Mouse (Mus musculus): ENCODE data around the gene Kpna6. TPM values are rescaled to one million over a fixed set of nuclear protein-coding genes. Genes with fewer than 3 reads are reported as not detected.

The Kpna6 gene
- polyA plus RNA-seq, 1 experiment from 2014 or later = 15.3 TPM

GRCm38 (mm10) chr4:129640638-129641467 is 31.7 kb downstream of the Kpna6 start, which contains the start of gene Txlna:
Txlna (minus strand) TSS chr4:129641065.
- ATAC-seq (ENCODE audit: insufficient number of reproducible peaks, low FRiP score, low TSS enrichment, low read depth) = peak; percentile 93
- Histone ChIP-seq H3K4me2 (peak within 1 kb of the TSS; percentile 79), H3K27ac (peak within 1 kb of the TSS; percentile 98), H3K27me3 (no peaks in the 10 kb centered on the region), H3K36me3 (peaks cover 52% of the 10 kb centered on the region), H3K9ac (peak within 1 kb of the TSS; percentile 67), H3K9me3 (no peaks in the 10 kb centered on the region), H3K4me3 (peak within 1 kb of the TSS; percentile 65), H3K4me1 (peaks cover 30% of the 10 kb centered on the region)
- WGBS = under 1% methylated on average over 60 of the region's 60 CpGs

DNA sequence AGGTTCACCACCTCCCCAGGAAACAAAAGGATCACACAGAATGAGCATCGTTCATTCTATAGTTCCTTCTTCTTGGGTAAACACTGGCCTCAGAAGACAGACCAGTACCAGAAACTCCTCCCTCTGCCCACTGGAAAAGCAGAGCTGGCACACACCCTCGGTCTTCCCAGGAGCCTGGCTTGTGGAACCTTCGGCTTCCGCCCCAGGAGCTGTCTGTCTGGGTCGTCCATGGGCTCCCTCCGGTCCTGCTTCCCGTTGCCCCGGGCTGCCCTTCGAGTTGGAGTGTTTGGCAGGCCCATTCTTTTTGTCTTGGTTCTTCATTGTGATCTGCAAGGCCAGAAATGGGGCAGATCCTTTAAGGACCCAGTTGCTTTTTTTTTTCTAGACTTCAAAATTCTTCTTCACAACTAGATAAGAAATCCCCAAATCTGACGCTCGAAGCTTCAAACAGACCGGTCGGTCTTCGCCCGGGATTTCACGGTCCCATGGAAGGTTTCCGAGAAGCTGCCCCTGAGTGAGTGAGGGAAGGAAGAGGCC is 32.4 kb downstream of the Kpna6 start:
- peak overlapping the region; percentile 65 for H3K4me3 ChIP-seq
- H3K27me3 ChIP-seq = no peaks in the 10 kb centered on the region
- no peaks in the 10 kb centered on the region for H3K9me3 ChIP-seq
- WGBS = 2% methylated on average over 17 of the region's 17 CpGs
- H3K9ac ChIP-seq = peak overlapping the region; percentile 67
- ATAC-seq (ENCODE audit: insufficient number of reproducible peaks, low FRiP score, low TSS enrichment, low read depth) = no peak
- H3K4me1 ChIP-seq = peaks cover 30% of the 10 kb centered on the region
- peak overlapping the region; percentile 98 for H3K27ac ChIP-seq
- peak overlapping the region; percentile 79 for H3K4me2 ChIP-seq
- H3K36me3 ChIP-seq = peaks cover 50% of the 10 kb centered on the region

- no peak for ATAC-seq (ENCODE audit: insufficient number of reproducible peaks, low FRiP score, low TSS enrichment, low read depth)
- Histone ChIP-seq H3K4me2 (peak overlapping the region; percentile 79), H3K27me3 (no peaks in the 10 kb centered on the region), H3K4me3 (peak overlapping the region; percentile 65), H3K4me1 (peaks cover 30% of the 10 kb centered on the region), H3K9ac (peak overlapping the region; percentile 67), H3K27ac (peak overlapping the region; percentile 98), H3K36me3 (peaks cover 50% of the 10 kb centered on the region), H3K9me3 (no peaks in the 10 kb centered on the region)
- 86% methylated on average over 15 of the region's 15 CpGs for WGBS
These were observed 33.3 kb downstream of the Kpna6 start for GRCm38 (mm10) chr4:129639221-129639620.

DNA sequence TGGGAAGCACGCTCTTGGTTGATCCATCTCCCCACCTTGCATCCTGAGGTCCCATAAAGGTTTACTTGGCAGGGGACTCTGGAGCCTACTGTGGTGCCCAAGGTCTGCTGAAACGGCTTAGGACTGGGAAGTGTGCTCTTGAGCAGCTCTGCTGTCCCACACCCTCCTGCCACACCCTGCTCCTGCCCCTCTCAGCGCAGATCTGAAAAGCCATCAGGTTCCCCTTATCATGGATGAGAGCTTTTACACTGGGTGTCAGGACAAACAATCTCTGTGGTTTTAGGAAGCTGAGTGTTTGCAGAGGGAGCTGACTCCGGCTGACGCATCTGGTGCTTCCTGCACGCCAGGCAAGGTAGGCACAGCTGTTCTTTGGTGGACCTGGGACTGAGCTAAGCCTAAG is 38.7 kb downstream of the Kpna6 start:
- no peak overlapping the region for H3K27ac ChIP-seq
- no peak for ATAC-seq (ENCODE audit: insufficient number of reproducible peaks, low FRiP score, low TSS enrichment, low read depth)
- 92% methylated on average over 6 of the region's 6 CpGs for WGBS
- no peaks in the 10 kb centered on the region for H3K9me3 ChIP-seq
- no peaks in the 10 kb centered on the region for H3K27me3 ChIP-seq
- peaks cover 19% of the 10 kb centered on the region for H3K4me1 ChIP-seq
- no peak overlapping the region for H3K4me3 ChIP-seq
- H3K4me2 ChIP-seq = no peak overlapping the region
- H3K9ac ChIP-seq = no peak overlapping the region
- H3K36me3 ChIP-seq = peaks cover 93% of the 10 kb centered on the region

DNA sequence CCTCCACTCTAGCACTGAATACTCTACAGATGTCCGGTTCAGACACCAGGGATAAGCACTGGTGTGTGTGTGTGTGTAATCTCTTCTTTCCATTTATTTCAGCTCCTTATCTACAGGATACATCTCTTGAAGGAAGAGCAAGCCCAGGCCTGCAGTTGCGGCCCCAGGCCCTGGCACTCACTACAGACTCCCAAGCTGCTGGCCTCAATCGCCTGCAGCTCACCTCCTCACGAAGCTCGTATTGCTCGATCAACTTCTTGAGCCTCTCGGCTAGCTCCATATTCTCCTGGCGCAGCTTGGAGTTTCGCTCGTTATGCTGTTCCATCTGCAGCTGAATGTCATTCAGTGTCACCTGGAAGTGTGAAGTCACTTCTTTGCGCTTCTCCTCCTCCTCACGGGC is 40.7 kb downstream of the Kpna6 start:
- H3K36me3 ChIP-seq = peaks cover 95% of the 10 kb centered on the region
- no peak overlapping the region for H3K4me3 ChIP-seq
- H3K27ac ChIP-seq = no peak overlapping the region
- WGBS = 80% methylated on average over 12 of the region's 12 CpGs
- no peaks in the 10 kb centered on the region for H3K27me3 ChIP-seq
- ATAC-seq (ENCODE audit: insufficient number of reproducible peaks, low FRiP score, low TSS enrichment, low read depth) = no peak
- peaks cover 9% of the 10 kb centered on the region; the same call in 1 of the 2 replicates for H3K4me1 ChIP-seq
- no peaks in the 10 kb centered on the region for H3K9me3 ChIP-seq
- H3K4me2 ChIP-seq = no peak overlapping the region
- H3K9ac ChIP-seq = no peak overlapping the region

GRCm38 (mm10) chr4:129630944-129631343 is 41.6 kb downstream of the Kpna6 start:
- no peak for ATAC-seq (ENCODE audit: insufficient number of reproducible peaks, low FRiP score, low TSS enrichment, low read depth)
- Histone ChIP-seq H3K4me3 (no peak overlapping the region), H3K4me1 (peaks cover 9% of the 10 kb centered on the region; the same call in 1 of the 2 replicates), H3K36me3 (peaks cover 95% of the 10 kb centered on the region), H3K27ac (no peak overlapping the region), H3K27me3 (no peaks in the 10 kb centered on the region), H3K9me3 (no peaks in the 10 kb centered on the region), H3K4me2 (no peak overlapping the region), H3K9ac (no peak overlapping the region)
- 80% methylated on average over 4 of the region's 4 CpGs for WGBS

DNA sequence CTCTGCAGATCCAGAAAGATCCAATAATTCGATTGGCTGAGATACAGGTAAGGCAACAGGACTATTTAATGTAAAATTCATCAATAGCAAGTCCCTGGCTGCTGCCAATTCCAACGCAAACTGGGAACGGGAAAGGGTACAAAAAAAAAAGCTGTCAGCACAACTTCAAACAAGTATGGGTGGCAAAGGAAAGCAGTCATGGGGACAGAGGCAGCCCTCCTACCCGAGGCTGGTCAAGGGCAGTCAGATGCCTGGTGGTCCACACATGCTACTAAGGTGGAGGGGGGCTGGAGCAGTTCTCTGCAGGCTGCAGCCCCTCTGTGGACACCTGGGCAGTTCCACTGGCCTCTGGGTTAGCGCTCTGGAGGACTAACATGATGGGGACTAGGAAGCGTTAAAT is 46.5 kb downstream of the Kpna6 start:
- Histone ChIP-seq H3K27ac (no peak overlapping the region), H3K27me3 (no peaks in the 10 kb centered on the region), H3K4me1 (peaks cover 40% of the 10 kb centered on the region), H3K9me3 (no peaks in the 10 kb centered on the region), H3K36me3 (peaks cover 53% of the 10 kb centered on the region), H3K4me2 (no peak overlapping the region), H3K4me3 (no peak overlapping the region), H3K9ac (no peak overlapping the region)
- WGBS = 66% methylated on average over 6 of the region's 6 CpGs
- ATAC-seq (ENCODE audit: insufficient number of reproducible peaks, low FRiP score, low TSS enrichment, low read depth) = no peak

GRCm38 (mm10) chr4:129625496-129625895 is 47.1 kb downstream of the Kpna6 start:
- 44% methylated on average over 4 of the region's 4 CpGs for WGBS
- H3K4me2 ChIP-seq = peak overlapping the region; percentile 79; the same call in 1 of the 2 replicates
- peaks cover 41% of the 10 kb centered on the region for H3K4me1 ChIP-seq
- ATAC-seq (ENCODE audit: insufficient number of reproducible peaks, low FRiP score, low TSS enrichment, low read depth) = no peak
- H3K27ac ChIP-seq = peak overlapping the region; percentile 89
- no peak overlapping the region for H3K4me3 ChIP-seq
- H3K9ac ChIP-seq = no peak overlapping the region
- H3K9me3 ChIP-seq = no peaks in the 10 kb centered on the region
- peaks cover 50% of the 10 kb centered on the region for H3K36me3 ChIP-seq
- no peaks in the 10 kb centered on the region for H3K27me3 ChIP-seq

- WGBS = 1% methylated on average over 6 of the region's 6 CpGs
- peak overlapping the region; percentile 61 for H3K4me3 ChIP-seq
- H3K9ac ChIP-seq = no peak overlapping the region
- no peaks in the 10 kb centered on the region for H3K27me3 ChIP-seq
- H3K27ac ChIP-seq = peak overlapping the region; percentile 89
- ATAC-seq (ENCODE audit: insufficient number of reproducible peaks, low FRiP score, low TSS enrichment, low read depth) = no peak; the same call in 1 of the 2 replicates
- H3K4me1 ChIP-seq = peaks cover 41% of the 10 kb centered on the region
- peak overlapping the region; percentile 79 for H3K4me2 ChIP-seq
- H3K36me3 ChIP-seq = peaks cover 45% of the 10 kb centered on the region
- no peaks in the 10 kb centered on the region for H3K9me3 ChIP-seq
These were observed 47.6 kb downstream of the Kpna6 start for GRCm38 (mm10) chr4:129625029-129625370.

- peak; percentile 87 for ATAC-seq (ENCODE audit: insufficient number of reproducible peaks, low FRiP score, low TSS enrichment, low read depth)
These were observed 48.1 kb downstream of the Kpna6 start for GRCm38 (mm10) chr4:129624281-129625028.

GRCm38 (mm10) chr4:129623681-129624091 is 48.9 kb downstream of the Kpna6 start, which contains the start of gene Ccdc28b:
Ccdc28b (minus strand) TSS chr4:129623947.
- no peak for ATAC-seq (ENCODE audit: insufficient number of reproducible peaks, low FRiP score, low TSS enrichment, low read depth)
- no peaks in the 10 kb centered on the region for H3K27me3 ChIP-seq

More at GRCm38 (mm10) chr4:129624281-129625028, 48.1 kb downstream of the Kpna6 start:
- under 1% methylated on average over 18 of the region's 18 CpGs for WGBS
- Histone ChIP-seq H3K4me2 (peak overlapping the region; percentile 79), H3K9ac (0 out of 2 replicates have a peak overlapping the region, but pooled peaks have one; percentile 58), H3K27ac (peak overlapping the region; percentile 89), H3K4me1 (peaks cover 41% of the 10 kb centered on the region), H3K4me3 (peak overlapping the region; percentile 61), H3K36me3 (peaks cover 39% of the 10 kb centered on the region), H3K27me3 (no peaks in the 10 kb centered on the region), H3K9me3 (no peaks in the 10 kb centered on the region)

More at GRCm38 (mm10) chr4:129623681-129624091, 48.9 kb downstream of the Kpna6 start, which contains the start of gene Ccdc28b:
- Histone ChIP-seq H3K4me2 (peak within 1 kb of the TSS; percentile 79), H3K27ac (peak within 1 kb of the TSS; percentile 89), H3K4me3 (peak within 1 kb of the TSS; percentile 61), H3K4me1 (peaks cover 44% of the 10 kb centered on the region), H3K36me3 (peaks cover 32% of the 10 kb centered on the region), H3K9ac (peak within 1 kb of the TSS; percentile 58), H3K9me3 (no peaks in the 10 kb centered on the region)
- 0% methylated on average over 10 of the region's 10 CpGs for WGBS

Measured in limb, embryonic 15.5 days (tissue).